Comparison of ENCODE assay signal across 13 mouse cellular contexts in genomic region chr9:90694051-90694645, GRCm38 (mm10).
DNase-seq lines count a peak whose midpoint lies in the region; ATAC-seq lines count a peak whose summit lies in the region.
"Had no signal": no experiment of that assay in that cellular context is flagged by ENCODE, and none has a peak within 500 bp of the region (broad histone marks: within the 10 kb centered on the region; RNA-seq: fewer than 3 reads in every experiment).

No protein-coding gene starts in this region.

- no peaks in the 10 kb centered on the region for H3K36me3 ChIP-seq in forebrain, embryonic 10.5 days (replicated peaks)
- H3K36me3 ChIP-seq in hindbrain, embryonic 14.5 days (replicated peaks; ENCODE audit: control insufficient read depth, insufficient read depth): no peaks in the 10 kb centered on the region
- no peaks in the 10 kb centered on the region for H3K36me3 ChIP-seq in neural tube, embryonic 12.5 days
- no peaks in the 10 kb centered on the region for H3K36me3 ChIP-seq in heart, embryonic 12.5 days
- H3K36me3 ChIP-seq: kidney, embryonic 15.5 days; liver, embryonic 12.5 days had no signal

- peak overlapping the region; percentile 32 for H3K4me2 ChIP-seq in hindbrain, embryonic 14.5 days (replicated peaks)
- H3K4me2 ChIP-seq in neural tube, embryonic 12.5 days (replicated peaks): peak overlapping the region; percentile 36; the same call in 1 of the 2 replicates
- H3K4me2 ChIP-seq in heart, embryonic 12.5 days: no peak overlapping the region
- H3K4me2 ChIP-seq: kidney, embryonic 15.5 days; liver, embryonic 12.5 days had no signal

- no peak for ATAC-seq in hindbrain, embryonic 14.5 days (ENCODE audit: low FRiP score)
- ATAC-seq in neural tube, embryonic 12.5 days (ENCODE audit: low FRiP score, low read depth): no peak
- no peak for ATAC-seq in heart, embryonic 12.5 days (ENCODE audit: insufficient number of reproducible peaks, low FRiP score)
- ATAC-seq: liver, embryonic 12.5 days; Patski had no signal

- peak overlapping the region; percentile 22 for H3K4me3 ChIP-seq in forebrain, embryonic 10.5 days
- H3K4me3 ChIP-seq in hindbrain, embryonic 14.5 days (replicated peaks; ENCODE audit: low read length): no peak overlapping the region
- no peak overlapping the region for H3K4me3 ChIP-seq in neural tube, embryonic 12.5 days
- no peak overlapping the region for H3K4me3 ChIP-seq in heart, embryonic 12.5 days
- H3K4me3 ChIP-seq: kidney, embryonic 15.5 days; liver, embryonic 12.5 days had no signal

- peaks cover 51% of the 10 kb centered on the region for H3K27me3 ChIP-seq in forebrain, embryonic 10.5 days (ENCODE audit: poor library complexity, severe bottlenecking)
- peaks cover 44% of the 10 kb centered on the region for H3K27me3 ChIP-seq in hindbrain, embryonic 14.5 days (ENCODE audit: control insufficient read depth, insufficient read depth, low read length)
- peaks cover 3% of the 10 kb centered on the region; the same call in 1 of the 2 replicates for H3K27me3 ChIP-seq in neural tube, embryonic 12.5 days (replicated peaks)
- H3K27me3 ChIP-seq in heart, embryonic 12.5 days (replicated peaks): no peaks in the 10 kb centered on the region
- H3K27me3 ChIP-seq: CH12.LX; liver, embryonic 12.5 days had no signal

- 54% methylated on average over 13 of the region's 13 CpGs for whole genome bisulfite sequencing in forebrain, embryonic 10.5 days
- 38% methylated on average over 13 of the region's 13 CpGs for WGBS in hindbrain, embryonic 14.5 days
- WGBS in neural tube, embryonic 12.5 days: 44% methylated on average over 13 of the region's 13 CpGs
- WGBS in heart, embryonic 12.5 days: 66% methylated on average over 13 of the region's 13 CpGs

- H3K9ac ChIP-seq in hindbrain, embryonic 14.5 days: peak overlapping the region; percentile 52
- 0 out of 2 replicates have a peak overlapping the region, but pooled peaks have one; percentile 17 for H3K9ac ChIP-seq in neural tube, embryonic 12.5 days
- no peak overlapping the region for H3K9ac ChIP-seq in heart, embryonic 12.5 days
- H3K9ac ChIP-seq: kidney, embryonic 15.5 days; liver, embryonic 12.5 days had no signal

- no peaks in the 10 kb centered on the region for H3K9me3 ChIP-seq in forebrain, embryonic 10.5 days
- H3K9me3 ChIP-seq in hindbrain, embryonic 14.5 days (ENCODE audit: control insufficient read depth, low read length): no peaks in the 10 kb centered on the region
- no peaks in the 10 kb centered on the region for H3K9me3 ChIP-seq in neural tube, embryonic 12.5 days
- no peaks in the 10 kb centered on the region for H3K9me3 ChIP-seq in heart, embryonic 12.5 days (replicated peaks)
- H3K9me3 ChIP-seq: kidney, embryonic 15.5 days; liver, embryonic 12.5 days had no signal

- H3K27ac ChIP-seq in forebrain, embryonic 10.5 days: peak overlapping the region; percentile 81
- H3K27ac ChIP-seq in hindbrain, embryonic 14.5 days: peak overlapping the region; percentile 84
- H3K27ac ChIP-seq in neural tube, embryonic 12.5 days: no peak overlapping the region
- H3K27ac ChIP-seq in heart, embryonic 12.5 days (ENCODE audit: poor library complexity, severe bottlenecking): no peak overlapping the region
- H3K27ac ChIP-seq: kidney, embryonic 15.5 days; liver, embryonic 12.5 days had no signal

- H3K4me1 ChIP-seq in forebrain, embryonic 10.5 days: peaks cover 64% of the 10 kb centered on the region
- 0 out of 2 replicates have a peak, but pooled peaks cover 5% of the 10 kb centered on the region for H3K4me1 ChIP-seq in hindbrain, embryonic 14.5 days (replicated peaks; ENCODE audit: control insufficient read depth, insufficient read depth, low read length)
- peaks cover 4% of the 10 kb centered on the region; the same call in 1 of the 2 replicates for H3K4me1 ChIP-seq in neural tube, embryonic 12.5 days
- no peaks in the 10 kb centered on the region for H3K4me1 ChIP-seq in heart, embryonic 12.5 days (replicated peaks)
- H3K4me1 ChIP-seq: kidney, embryonic 15.5 days; liver, embryonic 12.5 days had no signal

- peak; percentile 75 for DNase-seq in cerebellum, adult 9-10 months
- no peak for DNase-seq in forebrain, embryonic 10.5 days (ENCODE audit: extremely low spot score, low spot score)
- peak; percentile 55 for DNase-seq in hindbrain, embryonic 14.5 days (ENCODE audit: low spot score)
- DNase-seq in kidney, postnatal 4 days: no peak
- DNase-seq in spleen, postnatal 4 days (ENCODE audit: low spot score in 2 of 2): no peak
- DNase-seq: adrenal gland, adult 2 months; lung, postnatal 36 days had no signal

Comparison
In these comparisons a context has a peak if more than half of its experiments do, and no peak if none do; other contexts are left out.
1. DNase-seq: peak in cerebellum, adult 9-10 months (single experiment) and hindbrain, embryonic 14.5 days (single experiment); none in forebrain, embryonic 10.5 days (single experiment), kidney, postnatal 4 days (0 of 2) and spleen, postnatal 4 days (0 of 2).
2. H3K27ac ChIP-seq: peak in forebrain, embryonic 10.5 days (single experiment) and hindbrain, embryonic 14.5 days (single experiment); none in neural tube, embryonic 12.5 days (single experiment) and heart, embryonic 12.5 days (single experiment).